Mouse (Mus musculus) G1E (cell line): ENCODE data around the gene Stk25.

ENCODE experiments used
- CTCF ChIP-seq: IDR thresholded peaks from 2 replicates; pipeline ENCODE4 v1.5.1; 2012; ENCODE audit warnings: low read depth, low read length, inconsistent platforms, mixed read lengths
- GATA1 ChIP-seq: IDR thresholded peaks from 2 replicates; pipeline ENCODE4 v1.6.1; 2012; ENCODE audit warnings: borderline replicate concordance, low read length, inconsistent platforms, mixed read lengths
- POLR2AphosphoS5 ChIP-seq: IDR thresholded peaks from 2 replicates; pipeline ENCODE4 v1.6.1; 2012; ENCODE audit warnings: low read depth, low read length, inconsistent platforms; ENCODE audit not compliant: insufficient replicate concordance

GRCm38 (mm10) chr1:93689901-93690496 lies 31.5 kb upstream of the Stk25 start:
- TF ChIP-seq POLR2AphosphoS5 (no peak), CTCF (no peak), GATA1 (no peak)
